Mouse (Mus musculus) heart, adult 18-20 months (tissue): ENCODE data around the gene Bcl2l10. TPM values are rescaled to one million over a fixed set of nuclear protein-coding genes. Genes with fewer than 3 reads are reported as not detected.

Source experiments
- total RNA-seq, 2 experiments: library from RNA; stranded (reverse); gene quantifications; 2 replicates each; pipeline ENCODE4 v1.2.3; 2021

Gene Bcl2l10
- total RNA-seq, 2 experiments from 2014 or later: 0.23 TPM; not detected in 1

Other genes starting within 250 kb of the Bcl2l10 start
- 1 to 10 TPM; 3.3 to 4.1 TPM for gene Myo5c, start 115.7 kb upstream of the Bcl2l10 start, total RNA-seq
- 10 to 100 TPM; 21.9 to 24.9 TPM for gene Gnb5, start 41.5 kb upstream of the Bcl2l10 start, total RNA-seq
- gene Mapk6, start 62.2 kb downstream of the Bcl2l10 start, total RNA-seq: 10 to 100 TPM; 26.0 to 26.2 TPM
- gene Leo1, start 93.8 kb downstream of the Bcl2l10 start, total RNA-seq: 10 to 100 TPM; 16.7 to 20.4 TPM
- gene Tmod3, start 211.9 kb downstream of the Bcl2l10 start, total RNA-seq: 10 to 100 TPM; 51.0 to 64.7 TPM